Mouse (Mus musculus): Measurements from ENCODE around the gene Il23a. TPM values are rescaled to one million over a fixed set of nuclear protein-coding genes. Genes with fewer than 3 reads are reported as not detected.
A peak's percentile ranks its signal among the peaks of the same experiment; 100 is the strongest.
"Not testable (repeated sequence)": the region's sequence is repeated elsewhere in the genome, so short reads cannot be mapped to it uniquely, and the experiment has no call there.

Il23a gene
- polyA plus RNA-seq, 1 experiment from 2014 or later: 0.28 TPM

- H3K36me3 ChIP-seq (replicated peaks; ENCODE audit: control insufficient read depth, insufficient read depth): peaks cover 5% of the 10 kb centered on the region; the same call in 1 of the 2 replicates
- no peak for DNase-seq (ENCODE audit: low spot score)
- no peak overlapping the region for H3K4me2 ChIP-seq (replicated peaks)
- no peak overlapping the region for H3K4me3 ChIP-seq (replicated peaks; ENCODE audit: low read length)
- H3K27me3 ChIP-seq (ENCODE audit: control insufficient read depth, insufficient read depth, low read length): no peaks in the 10 kb centered on the region
- no peaks in the 10 kb centered on the region for H3K9me3 ChIP-seq (ENCODE audit: control insufficient read depth, low read length)
- no peak overlapping the region for H3K9ac ChIP-seq
- no peak for ATAC-seq (ENCODE audit: low FRiP score)
- 0 out of 2 replicates have a peak overlapping the region, but pooled peaks have one; percentile 24 for H3K27ac ChIP-seq
- 72% methylated on average over 11 of the region's 11 CpGs for WGBS
- H3K4me1 ChIP-seq (replicated peaks; ENCODE audit: control insufficient read depth, insufficient read depth, low read length): 0 out of 2 replicates have a peak, but pooled peaks cover 5% of the 10 kb centered on the region
These were observed 930 bp downstream of the Il23a start for GRCm38 (mm10) chr10:128297622-128298021.

- DNase-seq (ENCODE audit: low spot score): no peak
These were observed 1.3 kb downstream of the Il23a start for GRCm38 (mm10) chr10:128297221-128297620.

DNA sequence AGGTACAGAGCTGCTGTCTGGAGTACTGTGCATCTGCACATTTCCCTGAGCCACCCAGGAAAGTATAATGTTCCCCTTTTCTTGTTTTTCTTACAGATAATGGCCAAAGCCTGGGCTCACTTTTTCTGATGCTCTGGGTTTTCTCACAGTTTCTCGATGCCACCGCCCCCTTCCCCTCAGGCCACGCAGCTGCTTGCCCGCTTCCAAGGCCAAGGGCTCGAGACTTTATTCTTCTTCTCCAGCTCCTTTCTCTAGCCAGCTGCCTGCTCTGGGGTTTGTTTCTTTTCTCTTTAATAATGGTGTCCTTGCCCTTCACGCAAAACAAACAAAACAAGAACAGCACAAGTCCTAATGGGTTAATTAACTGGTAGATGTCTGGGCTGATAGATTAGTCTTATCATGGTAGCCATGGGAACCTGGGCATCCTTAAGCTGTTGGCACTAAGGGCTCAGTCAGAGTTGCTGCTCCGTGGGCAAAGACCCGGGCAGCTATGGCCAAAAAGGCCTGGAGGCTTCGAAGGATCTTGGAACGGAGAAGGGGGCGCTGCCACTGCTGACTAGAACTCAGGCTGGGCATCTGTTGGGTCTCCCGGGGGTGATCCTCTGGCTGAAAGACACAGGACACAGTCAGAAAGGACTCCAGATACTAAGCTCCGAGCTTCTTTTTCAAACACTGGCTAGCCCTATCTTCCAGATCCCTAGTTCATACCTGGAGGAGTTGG, 2.0 kb downstream of the Il23a start:
- WGBS: 70% methylated on average over 13 of the region's 13 CpGs
- ATAC-seq (ENCODE audit: low FRiP score): no peak

More at GRCm38 (mm10) chr10:128297221-128297620, 1.3 kb downstream of the Il23a start:
- ATAC-seq (ENCODE audit: low FRiP score): no peak
- no peak overlapping the region for H3K9ac ChIP-seq
- 0 out of 2 replicates have a peak, but pooled peaks cover 2% of the 10 kb centered on the region for H3K4me1 ChIP-seq (replicated peaks; ENCODE audit: control insufficient read depth, insufficient read depth, low read length)
- H3K36me3 ChIP-seq (replicated peaks; ENCODE audit: control insufficient read depth, insufficient read depth): peaks cover 9% of the 10 kb centered on the region
- no peaks in the 10 kb centered on the region for H3K9me3 ChIP-seq (ENCODE audit: control insufficient read depth, low read length)
- no peak overlapping the region for H3K4me3 ChIP-seq (replicated peaks; ENCODE audit: low read length)
- H3K27ac ChIP-seq: 0 out of 2 replicates have a peak overlapping the region, but pooled peaks have one; percentile 24
- WGBS: 72% methylated on average over 4 of the region's 4 CpGs
- H3K27me3 ChIP-seq (ENCODE audit: control insufficient read depth, insufficient read depth, low read length): no peaks in the 10 kb centered on the region
- no peak overlapping the region for H3K4me2 ChIP-seq (replicated peaks)

DNA sequence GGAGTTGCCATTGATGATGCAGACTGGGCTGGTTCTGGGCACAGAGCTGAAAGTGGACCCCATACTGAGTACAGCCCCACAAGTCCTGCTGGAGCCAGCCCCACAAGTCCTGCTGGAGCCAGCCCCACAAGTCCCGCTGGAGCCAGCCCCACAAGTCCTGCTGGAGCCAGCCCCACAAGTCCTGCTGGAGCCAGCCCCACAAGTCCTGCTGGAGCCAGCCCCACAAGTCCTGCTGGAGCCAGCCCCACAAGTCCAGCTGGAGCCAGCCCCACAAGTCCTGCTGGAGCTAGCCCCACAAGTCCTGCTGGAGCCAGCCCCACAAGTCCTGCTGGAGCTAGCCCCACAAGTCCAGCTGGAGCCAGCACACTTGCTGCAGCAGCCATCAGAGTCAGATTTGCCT, 8.0 kb downstream of the Il23a start:
- ATAC-seq (ENCODE audit: low FRiP score); H3K27ac ChIP-seq; H3K4me3 ChIP-seq (replicated peaks; ENCODE audit: low read length); H3K27me3 ChIP-seq (ENCODE audit: control insufficient read depth, insufficient read depth, low read length); H3K4me1 ChIP-seq (replicated peaks; ENCODE audit: control insufficient read depth, insufficient read depth, low read length); H3K9me3 ChIP-seq (ENCODE audit: control insufficient read depth, low read length); H3K9ac ChIP-seq; DNase-seq (ENCODE audit: low spot score); H3K4me2 ChIP-seq (replicated peaks): not testable (repeated sequence)
- peaks cover 56% of the 10 kb centered on the region for H3K36me3 ChIP-seq (replicated peaks; ENCODE audit: control insufficient read depth, insufficient read depth)
- 73% methylated on average over 1 of the region's 1 CpGs for WGBS

More for the DNA sequence above, 2.0 kb downstream of the Il23a start:
- Histone ChIP-seq H3K27me3 (ENCODE audit: control insufficient read depth, insufficient read depth, low read length) (no peaks in the 10 kb centered on the region), H3K9me3 (ENCODE audit: control insufficient read depth, low read length) (no peaks in the 10 kb centered on the region), H3K27ac (no peak overlapping the region), H3K4me3 (replicated peaks; ENCODE audit: low read length) (no peak overlapping the region), H3K4me1 (replicated peaks; ENCODE audit: control insufficient read depth, insufficient read depth, low read length) (no peaks in the 10 kb centered on the region), H3K36me3 (replicated peaks; ENCODE audit: control insufficient read depth, insufficient read depth) (peaks cover 16% of the 10 kb centered on the region), H3K9ac (no peak overlapping the region), H3K4me2 (replicated peaks) (no peak overlapping the region)
- no peak for DNase-seq (ENCODE audit: low spot score)

- Histone ChIP-seq H3K4me3 (replicated peaks; ENCODE audit: low read length) (no peak overlapping the region), H3K9ac (no peak overlapping the region), H3K4me1 (replicated peaks; ENCODE audit: control insufficient read depth, insufficient read depth, low read length) (no peaks in the 10 kb centered on the region), H3K4me2 (replicated peaks) (no peak overlapping the region), H3K9me3 (ENCODE audit: control insufficient read depth, low read length) (no peaks in the 10 kb centered on the region), H3K27me3 (ENCODE audit: control insufficient read depth, insufficient read depth, low read length) (no peaks in the 10 kb centered on the region), H3K27ac (no peak overlapping the region), H3K36me3 (replicated peaks; ENCODE audit: control insufficient read depth, insufficient read depth) (peaks cover 88% of the 10 kb centered on the region)
- WGBS: 63% methylated on average over 31 of the region's 31 CpGs
- ATAC-seq (ENCODE audit: low FRiP score) (no peak), DNase-seq (ENCODE audit: low spot score) (peak; percentile 83)
These were observed 14.7 kb downstream of the Il23a start for GRCm38 (mm10) chr10:128283604-128284579.

- no peak for ATAC-seq (ENCODE audit: low FRiP score)
- Histone ChIP-seq H3K4me1 (replicated peaks; ENCODE audit: control insufficient read depth, insufficient read depth, low read length) (no peaks in the 10 kb centered on the region), H3K4me3 (replicated peaks; ENCODE audit: low read length) (no peak overlapping the region), H3K9me3 (ENCODE audit: control insufficient read depth, low read length) (no peaks in the 10 kb centered on the region), H3K27me3 (ENCODE audit: control insufficient read depth, insufficient read depth, low read length) (no peaks in the 10 kb centered on the region), H3K4me2 (replicated peaks) (no peak overlapping the region), H3K36me3 (replicated peaks; ENCODE audit: control insufficient read depth, insufficient read depth) (peaks cover 86% of the 10 kb centered on the region), H3K9ac (no peak overlapping the region), H3K27ac (no peak overlapping the region)
- no peak for DNase-seq (ENCODE audit: low spot score)
- 89% methylated on average over 20 of the region's 20 CpGs for WGBS
These were observed 15.6 kb downstream of the Il23a start for GRCm38 (mm10) chr10:128282886-128283450.

DNA sequence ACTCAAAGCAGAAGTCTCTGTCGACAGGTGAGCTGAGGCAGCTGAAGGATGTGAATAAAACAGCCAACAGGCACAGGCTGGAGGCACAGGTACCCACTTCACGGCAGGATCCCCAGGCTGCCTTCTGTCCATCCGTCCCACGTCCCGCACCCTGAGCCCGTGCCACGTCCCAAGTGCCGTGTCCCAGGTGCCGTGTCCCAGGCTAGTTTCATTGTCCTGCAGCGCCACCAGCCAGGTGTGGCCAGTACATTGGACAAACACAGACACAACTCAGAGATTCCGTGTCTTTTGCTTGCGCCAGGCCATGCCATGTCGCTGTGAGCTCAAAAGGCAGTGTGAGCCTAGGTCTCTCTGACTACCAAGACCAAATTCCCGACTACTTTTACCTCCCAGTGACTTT, 16.9 kb downstream of the Il23a start:
- H3K27ac ChIP-seq: no peak overlapping the region
- no peak overlapping the region for H3K4me2 ChIP-seq (replicated peaks)
- H3K9ac ChIP-seq: no peak overlapping the region
- H3K9me3 ChIP-seq (ENCODE audit: control insufficient read depth, low read length): no peaks in the 10 kb centered on the region
- DNase-seq (ENCODE audit: low spot score): no peak
- no peaks in the 10 kb centered on the region for H3K4me1 ChIP-seq (replicated peaks; ENCODE audit: control insufficient read depth, insufficient read depth, low read length)
- H3K36me3 ChIP-seq (replicated peaks; ENCODE audit: control insufficient read depth, insufficient read depth): peaks cover 88% of the 10 kb centered on the region
- ATAC-seq (ENCODE audit: low FRiP score): no peak
- no peak overlapping the region for H3K4me3 ChIP-seq (replicated peaks; ENCODE audit: low read length)
- H3K27me3 ChIP-seq (ENCODE audit: control insufficient read depth, insufficient read depth, low read length): no peaks in the 10 kb centered on the region
- 93% methylated on average over 14 of the region's 14 CpGs for WGBS

DNA sequence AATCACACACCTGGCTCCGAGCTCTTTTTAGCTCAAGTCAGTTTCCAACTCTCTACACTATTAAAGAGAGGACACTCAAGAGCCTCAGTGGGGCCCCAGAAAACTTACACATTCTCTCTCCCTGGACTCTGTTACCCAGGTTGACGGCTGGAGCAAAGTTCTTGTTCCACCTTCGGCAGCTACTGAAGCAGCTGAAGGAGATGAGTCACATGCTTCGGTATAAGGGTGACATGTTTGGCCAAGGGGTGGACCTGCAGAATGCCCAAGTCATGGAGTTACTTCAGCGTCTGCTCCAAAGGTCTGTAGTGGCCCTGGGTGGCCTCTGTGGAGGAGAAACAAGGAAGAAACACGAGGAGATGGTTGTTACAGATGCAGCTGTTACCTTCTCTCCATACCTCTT, 17.6 kb downstream of the Il23a start:
- Histone ChIP-seq H3K4me3 (replicated peaks; ENCODE audit: low read length) (no peak overlapping the region), H3K9me3 (ENCODE audit: control insufficient read depth, low read length) (no peaks in the 10 kb centered on the region), H3K4me2 (replicated peaks) (no peak overlapping the region), H3K27me3 (ENCODE audit: control insufficient read depth, insufficient read depth, low read length) (no peaks in the 10 kb centered on the region), H3K4me1 (replicated peaks; ENCODE audit: control insufficient read depth, insufficient read depth, low read length) (no peaks in the 10 kb centered on the region), H3K9ac (no peak overlapping the region), H3K27ac (no peak overlapping the region), H3K36me3 (replicated peaks; ENCODE audit: control insufficient read depth, insufficient read depth) (peaks cover 87% of the 10 kb centered on the region)
- 92% methylated on average over 6 of the region's 6 CpGs for WGBS
- no peak for DNase-seq (ENCODE audit: low spot score)
- ATAC-seq (ENCODE audit: low FRiP score): no peak

DNA sequence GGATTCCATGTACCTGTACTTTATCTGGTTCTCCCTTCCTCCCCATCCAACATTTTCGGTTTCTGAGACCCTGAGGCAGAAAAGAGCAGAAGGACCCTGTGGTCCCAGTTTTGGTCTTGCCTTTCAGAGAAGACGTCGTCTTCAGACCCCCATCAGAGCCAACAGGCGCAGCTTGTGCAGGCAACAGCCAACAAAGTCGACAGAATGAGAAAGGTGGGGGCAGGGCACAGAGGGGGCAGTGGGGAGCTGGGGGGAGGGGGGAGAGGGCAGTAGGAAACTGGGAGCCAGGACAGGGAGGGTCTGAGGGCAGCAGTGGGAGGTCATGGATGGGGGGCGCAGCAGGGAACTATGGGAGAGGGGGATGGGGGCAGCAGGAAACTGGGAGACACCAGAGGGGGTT, 20.4 kb downstream of the Il23a start:
- Histone ChIP-seq H3K36me3 (replicated peaks; ENCODE audit: control insufficient read depth, insufficient read depth) (peaks cover 62% of the 10 kb centered on the region), H3K9me3 (ENCODE audit: control insufficient read depth, low read length) (no peaks in the 10 kb centered on the region)

More for the DNA sequence above, 20.4 kb downstream of the Il23a start:
- 56% methylated on average over 6 of the region's 6 CpGs for WGBS
- Histone ChIP-seq H3K9ac (no peak overlapping the region), H3K4me1 (replicated peaks; ENCODE audit: control insufficient read depth, insufficient read depth, low read length) (no peaks in the 10 kb centered on the region), H3K4me3 (replicated peaks; ENCODE audit: low read length) (no peak overlapping the region), H3K27me3 (ENCODE audit: control insufficient read depth, insufficient read depth, low read length) (no peaks in the 10 kb centered on the region), H3K4me2 (replicated peaks) (no peak overlapping the region), H3K27ac (no peak overlapping the region)
- DNase-seq (ENCODE audit: low spot score) (no peak), ATAC-seq (ENCODE audit: low FRiP score) (no peak)
